Mouse (Mus musculus): ENCODE data around the gene Amigo2. TPM values are rescaled to one million over a fixed set of nuclear protein-coding genes. Genes with fewer than 3 reads are reported as not detected.
"Not testable (repeated sequence)": the region's sequence is repeated elsewhere in the genome, so short reads cannot be mapped to it uniquely, and the experiment has no call there.

Gene Amigo2
- polyA plus RNA-seq, 1 experiment from 2014 or later, result 8.7 TPM

DNA sequence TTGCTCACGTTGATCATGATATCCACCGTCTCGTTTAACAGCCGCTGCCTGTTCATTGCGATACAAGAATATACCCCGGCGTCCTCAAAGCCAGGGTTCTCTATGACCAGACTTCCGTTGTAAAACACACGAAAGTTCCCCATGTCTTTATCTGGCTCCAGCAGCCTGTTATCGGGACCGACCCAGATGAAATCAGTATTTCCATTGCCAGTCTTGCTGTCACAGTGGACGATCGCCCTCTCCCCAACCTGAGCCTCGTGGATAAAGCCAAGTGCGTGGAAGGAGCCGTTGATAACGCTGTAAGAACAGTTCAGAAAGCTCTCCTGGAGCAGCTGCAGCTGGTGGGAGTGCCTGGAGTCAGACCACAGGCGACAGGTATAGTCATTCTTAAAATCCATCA, 1.7 kb downstream of the Amigo2 start:
- Histone ChIP-seq H3K27me3 (peaks cover 18% of the 10 kb centered on the region), H3K9ac (no peak overlapping the region), H3K4me3 (no peak overlapping the region), H3K4me2 (peak overlapping the region; percentile 6; the same call in 1 of the 2 replicates), H3K36me3 (no peaks in the 10 kb centered on the region), H3K9me3 (no peaks in the 10 kb centered on the region; the same call in 1 of the 2 replicates), H3K27ac (no peak overlapping the region), H3K4me1 (replicated peaks) (peaks cover 32% of the 10 kb centered on the region)
- WGBS, result 85% methylated on average over 18 of the region's 18 CpGs
- no peak for ATAC-seq (ENCODE audit: low FRiP score)

DNA sequence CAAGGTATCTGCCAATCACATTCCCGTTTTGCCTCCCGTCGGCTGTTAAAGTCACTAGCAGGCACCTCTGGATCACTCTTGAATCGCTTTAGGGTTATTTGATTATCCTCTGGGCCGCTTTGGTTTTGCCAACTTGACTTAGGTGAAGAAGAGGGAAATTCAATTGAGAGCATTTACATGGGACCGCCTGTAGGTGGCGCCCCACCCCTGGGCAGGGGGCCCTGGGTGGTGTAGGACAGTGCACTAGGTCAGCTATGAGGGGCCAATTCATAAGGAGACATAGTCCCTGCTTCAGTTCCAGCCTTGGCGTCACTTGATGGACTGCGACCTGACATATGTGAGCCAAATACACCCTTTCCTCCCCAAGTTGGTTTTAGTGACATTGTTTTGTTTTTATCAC, 10.1 kb downstream of the Amigo2 start:
- Histone ChIP-seq H3K27me3 (no peaks in the 10 kb centered on the region), H3K36me3 (no peaks in the 10 kb centered on the region), H3K27ac (no peak overlapping the region), H3K4me2 (no peak overlapping the region), H3K9me3 (0 out of 2 replicates have a peak, but pooled peaks cover 5% of the 10 kb centered on the region), H3K4me3 (no peak overlapping the region), H3K4me1 (replicated peaks) (no peaks in the 10 kb centered on the region), H3K9ac (no peak overlapping the region)
- WGBS, result 52% methylated on average over 9 of the region's 9 CpGs
- no peak for ATAC-seq (ENCODE audit: low FRiP score)

DNA sequence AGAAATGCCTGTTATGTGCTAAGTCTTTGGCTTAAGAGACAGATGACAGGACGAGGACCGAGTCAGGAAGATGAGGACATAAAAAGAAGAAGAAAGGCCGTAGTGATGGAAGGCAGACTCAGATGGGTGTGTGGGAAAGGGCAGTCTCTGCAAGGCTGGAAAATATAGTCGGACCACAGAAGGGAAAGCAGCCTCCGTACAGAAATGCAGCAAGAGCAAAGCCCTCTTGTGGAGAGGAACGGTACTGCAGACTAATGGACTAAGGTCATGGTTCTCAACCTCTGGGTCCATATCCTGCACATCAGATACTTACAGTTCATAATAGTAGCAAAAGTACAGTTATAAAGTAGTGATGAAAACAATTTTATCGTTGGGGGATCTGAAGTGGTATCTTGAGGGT, 11.9 kb downstream of the Amigo2 start:
- 30% methylated on average over 7 of the region's 7 CpGs for WGBS
- H3K9ac ChIP-seq, result no peak overlapping the region
- H3K36me3 ChIP-seq, result no peaks in the 10 kb centered on the region
- no peak for ATAC-seq (ENCODE audit: low FRiP score)
- H3K27me3 ChIP-seq, result no peaks in the 10 kb centered on the region
- H3K27ac ChIP-seq, result no peak overlapping the region
- no peaks in the 10 kb centered on the region for H3K4me1 ChIP-seq (replicated peaks)
- 0 out of 2 replicates have a peak, but pooled peaks cover 12% of the 10 kb centered on the region for H3K9me3 ChIP-seq
- no peak overlapping the region for H3K4me3 ChIP-seq
- H3K4me2 ChIP-seq, result no peak overlapping the region

DNA sequence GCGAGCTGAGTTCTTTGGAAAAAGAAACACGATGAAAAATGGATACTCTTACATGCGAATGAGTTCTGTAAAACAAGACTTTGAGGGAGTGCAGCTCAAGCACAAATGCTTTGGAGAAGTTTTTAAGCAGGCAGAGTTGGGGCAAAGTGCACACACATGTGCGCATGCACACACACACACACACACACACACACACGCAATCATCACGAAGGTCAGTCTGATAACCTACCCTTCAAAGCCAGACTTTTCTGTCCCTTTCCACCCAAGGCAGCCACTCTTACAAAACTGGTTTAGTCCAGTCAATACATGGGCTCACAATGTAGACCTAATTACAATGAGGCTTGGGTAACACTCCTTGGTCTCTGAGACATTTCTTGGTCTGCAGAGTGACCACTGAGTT, 13.0 kb downstream of the Amigo2 start:
- 0 out of 2 replicates have a peak, but pooled peaks cover 12% of the 10 kb centered on the region for H3K9me3 ChIP-seq
- no peak overlapping the region for H3K4me2 ChIP-seq
- 96% methylated on average over 6 of the region's 6 CpGs for whole genome bisulfite sequencing
- no peaks in the 10 kb centered on the region for H3K27me3 ChIP-seq
- H3K36me3 ChIP-seq, result no peaks in the 10 kb centered on the region
- H3K4me1 ChIP-seq (replicated peaks), result no peaks in the 10 kb centered on the region
- no peak overlapping the region for H3K4me3 ChIP-seq
- ATAC-seq (ENCODE audit: low FRiP score), result no peak
- no peak overlapping the region for H3K27ac ChIP-seq
- H3K9ac ChIP-seq, result no peak overlapping the region

DNA sequence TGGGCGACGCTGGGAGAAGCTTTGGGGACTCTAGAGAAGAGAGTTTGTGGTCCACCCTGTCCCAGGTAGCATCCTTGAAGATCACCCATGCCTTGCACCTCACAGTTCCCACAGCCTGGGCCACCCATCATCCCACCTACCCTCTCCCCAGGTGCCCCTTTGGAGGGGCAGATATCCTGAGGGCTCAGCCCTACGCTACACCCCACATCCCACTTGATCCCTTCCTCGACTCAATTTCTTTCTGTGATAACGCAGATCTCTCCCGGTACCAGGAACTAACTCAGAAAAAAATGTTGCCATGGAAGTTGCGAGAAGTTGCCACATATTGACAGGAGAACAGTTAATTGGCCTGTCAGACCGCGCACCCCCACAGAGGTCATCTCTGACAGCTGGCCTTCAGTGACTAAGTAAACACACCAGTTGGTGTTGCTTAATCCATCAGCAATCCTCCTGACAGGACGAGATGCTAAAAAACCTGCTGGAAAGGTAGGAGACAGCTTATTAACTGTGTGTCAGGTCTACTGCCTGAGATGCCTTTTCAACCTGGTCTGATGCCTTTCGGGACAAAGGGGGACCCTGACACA, 17.5 kb downstream of the Amigo2 start:
- Histone ChIP-seq H3K27ac (no peak overlapping the region), H3K9me3 (0 out of 2 replicates have a peak, but pooled peaks cover 12% of the 10 kb centered on the region), H3K4me3 (no peak overlapping the region), H3K36me3 (no peaks in the 10 kb centered on the region), H3K4me2 (no peak overlapping the region), H3K9ac (no peak overlapping the region), H3K27me3 (no peaks in the 10 kb centered on the region), H3K4me1 (replicated peaks) (no peaks in the 10 kb centered on the region)
- no peak for ATAC-seq (ENCODE audit: low FRiP score)
- WGBS, result 83% methylated on average over 11 of the region's 11 CpGs

DNA sequence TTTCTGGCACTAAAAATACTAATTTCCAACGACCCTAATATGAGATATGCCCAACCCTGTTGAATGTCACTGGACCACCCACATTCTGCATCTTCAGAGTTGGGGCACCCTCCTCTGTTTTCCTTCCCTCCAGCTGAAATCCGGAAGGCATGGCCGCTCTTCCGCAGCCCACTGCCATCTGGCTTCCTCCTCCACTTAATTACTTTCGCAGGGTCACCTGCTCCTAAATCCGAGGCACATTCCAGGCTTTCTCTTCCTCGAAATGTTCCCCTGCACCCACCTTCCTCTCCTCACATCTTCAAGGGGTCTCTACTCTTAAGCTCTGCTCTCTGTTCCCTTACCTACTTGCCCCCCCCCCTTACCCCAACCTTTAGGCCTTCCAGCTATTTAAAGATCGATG, 23.1 kb downstream of the Amigo2 start:
- Histone ChIP-seq H3K27ac (no peak overlapping the region), H3K4me2 (no peak overlapping the region), H3K36me3 (no peaks in the 10 kb centered on the region), H3K9ac (no peak overlapping the region), H3K9me3 (peaks cover 8% of the 10 kb centered on the region; the same call in 1 of the 2 replicates), H3K4me3 (no peak overlapping the region), H3K4me1 (replicated peaks) (no peaks in the 10 kb centered on the region), H3K27me3 (no peaks in the 10 kb centered on the region)
- WGBS, result 76% methylated on average over 8 of the region's 8 CpGs
- ATAC-seq (ENCODE audit: low FRiP score), result no peak

DNA sequence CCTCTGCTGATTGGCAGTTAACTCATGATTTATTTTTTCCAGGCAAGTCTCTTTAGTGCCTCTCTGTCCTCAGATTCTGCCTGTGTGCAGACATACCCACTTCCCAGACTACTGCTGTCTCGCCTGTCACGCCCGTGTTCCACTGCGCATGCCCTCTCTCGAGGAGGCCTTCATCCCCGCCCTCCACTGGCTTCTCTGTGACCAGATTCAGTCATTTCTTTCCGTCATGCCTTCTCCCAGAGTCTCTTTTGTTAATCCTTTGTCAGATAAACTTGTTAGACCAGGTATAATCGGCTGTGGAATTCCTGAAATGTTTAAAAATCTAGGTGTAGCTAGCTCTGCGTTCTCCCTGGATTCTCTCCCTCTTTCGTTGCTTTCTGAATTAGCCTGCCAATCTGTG, 23.7 kb downstream of the Amigo2 start:
- no peak overlapping the region for H3K9ac ChIP-seq
- no peak overlapping the region for H3K27ac ChIP-seq
- H3K4me3 ChIP-seq, result no peak overlapping the region
- H3K27me3 ChIP-seq, result no peaks in the 10 kb centered on the region
- ATAC-seq (ENCODE audit: low FRiP score), result no peak
- H3K9me3 ChIP-seq, result peaks cover 8% of the 10 kb centered on the region; the same call in 1 of the 2 replicates
- no peaks in the 10 kb centered on the region for H3K36me3 ChIP-seq
- no peaks in the 10 kb centered on the region for H3K4me1 ChIP-seq (replicated peaks)
- 87% methylated on average over 10 of the region's 10 CpGs for WGBS
- H3K4me2 ChIP-seq, result no peak overlapping the region

DNA sequence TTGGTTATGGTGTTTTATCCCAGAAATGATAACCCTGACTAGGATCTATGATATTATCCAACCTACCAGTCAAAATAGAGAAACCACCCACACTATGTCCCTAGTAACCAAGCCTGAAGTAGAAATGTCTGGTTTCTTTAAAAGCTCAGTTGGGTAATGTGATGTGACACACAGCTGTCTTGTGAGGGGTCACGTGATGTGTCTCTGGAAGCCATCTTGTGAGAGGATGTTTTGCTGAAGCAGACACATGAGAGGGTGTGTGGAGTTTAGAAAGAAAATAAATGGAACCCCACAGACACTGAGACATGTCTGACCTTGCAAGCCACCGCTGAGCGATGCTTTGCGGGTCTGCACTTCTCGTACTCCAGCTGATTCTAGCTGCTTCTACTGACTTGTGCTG, 30.2 kb downstream of the Amigo2 start:
- Histone ChIP-seq H3K4me1 (replicated peaks) (no peaks in the 10 kb centered on the region), H3K4me2 (no peak overlapping the region), H3K9ac (no peak overlapping the region), H3K27me3 (no peaks in the 10 kb centered on the region), H3K27ac (no peak overlapping the region), H3K36me3 (no peaks in the 10 kb centered on the region), H3K9me3 (no peaks in the 10 kb centered on the region), H3K4me3 (no peak overlapping the region)
- 96% methylated on average over 5 of the region's 5 CpGs for WGBS
- no peak for ATAC-seq (ENCODE audit: low FRiP score)

DNA sequence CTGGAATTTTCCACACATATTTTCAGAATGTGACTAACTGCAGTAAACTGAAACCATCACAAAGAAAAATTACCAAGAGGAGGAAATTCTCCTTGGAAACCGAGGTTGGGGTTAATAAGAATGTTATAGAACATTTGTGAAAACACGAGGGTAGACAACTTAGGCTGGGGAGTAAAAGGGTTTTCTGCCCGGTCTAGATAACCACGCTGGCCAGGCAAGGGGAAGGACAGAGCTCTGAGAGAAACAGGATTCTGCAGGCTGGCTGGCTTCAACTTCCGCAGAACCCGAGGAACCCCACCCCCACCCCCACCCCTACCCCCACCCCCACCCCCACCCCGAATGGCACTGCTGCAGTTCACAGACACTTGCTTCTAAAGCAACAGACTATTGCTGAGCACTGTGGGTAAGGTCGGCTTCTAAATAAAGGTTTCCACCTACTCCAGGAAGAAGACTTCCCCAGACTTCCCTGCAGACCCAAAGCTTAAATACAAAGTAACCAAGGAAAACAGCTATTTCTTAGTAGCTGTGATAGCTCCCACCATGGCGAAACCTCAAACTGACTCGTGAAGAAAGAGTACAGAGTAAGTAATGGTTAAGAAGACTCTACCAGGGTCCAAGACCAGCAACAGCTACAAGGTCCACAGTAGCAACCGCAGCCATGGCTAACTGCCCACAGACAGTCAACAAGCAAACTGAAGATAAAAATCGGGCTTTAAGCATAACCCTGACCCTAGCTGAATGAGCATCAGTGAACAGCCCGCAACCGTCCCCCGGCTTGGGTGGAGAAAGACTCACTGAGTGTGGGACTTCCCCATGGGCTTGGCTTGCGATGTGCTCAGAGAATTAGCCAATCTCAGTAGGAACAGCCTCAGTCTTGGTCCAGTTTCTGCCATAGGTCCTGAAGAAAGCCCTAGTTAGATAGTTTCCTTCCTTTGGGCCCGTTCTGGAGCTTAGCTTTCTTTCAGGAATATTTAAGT, 34.3 kb downstream of the Amigo2 start:
- Histone ChIP-seq H3K9me3 (no peaks in the 10 kb centered on the region), H3K27me3 (no peaks in the 10 kb centered on the region), H3K4me3 (no peak overlapping the region), H3K9ac (no peak overlapping the region), H3K4me1 (replicated peaks) (no peaks in the 10 kb centered on the region), H3K36me3 (no peaks in the 10 kb centered on the region), H3K27ac (no peak overlapping the region), H3K4me2 (no peak overlapping the region)
- 84% methylated on average over 17 of the region's 17 CpGs for WGBS
- no peak for ATAC-seq (ENCODE audit: low FRiP score)

DNA sequence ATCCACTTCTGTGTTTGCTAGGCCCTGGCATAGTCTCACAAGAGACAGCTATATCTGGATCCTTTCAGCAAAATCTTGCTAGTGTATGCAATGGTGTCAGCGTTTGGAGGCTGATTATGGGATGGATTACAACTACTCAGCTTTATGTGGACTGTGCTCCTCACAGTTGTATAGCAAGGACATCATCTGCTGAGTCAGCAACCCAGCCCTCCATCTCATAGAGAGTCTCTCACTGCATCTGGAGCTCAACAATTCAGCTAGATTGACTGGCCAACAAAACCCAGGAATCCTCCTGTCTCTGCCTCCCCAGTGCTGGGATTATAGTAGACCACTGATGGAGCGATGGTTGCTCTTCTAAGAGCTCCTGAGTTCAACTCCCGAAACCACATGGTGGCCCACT, 37.3 kb downstream of the Amigo2 start:
- 84% methylated on average over 3 of the region's 3 CpGs for WGBS
- not testable (repeated sequence) for H3K27me3 ChIP-seq; H3K9ac ChIP-seq; H3K4me1 ChIP-seq (replicated peaks); H3K4me2 ChIP-seq; H3K4me3 ChIP-seq; H3K27ac ChIP-seq; H3K9me3 ChIP-seq; H3K36me3 ChIP-seq; ATAC-seq (ENCODE audit: low FRiP score)

DNA sequence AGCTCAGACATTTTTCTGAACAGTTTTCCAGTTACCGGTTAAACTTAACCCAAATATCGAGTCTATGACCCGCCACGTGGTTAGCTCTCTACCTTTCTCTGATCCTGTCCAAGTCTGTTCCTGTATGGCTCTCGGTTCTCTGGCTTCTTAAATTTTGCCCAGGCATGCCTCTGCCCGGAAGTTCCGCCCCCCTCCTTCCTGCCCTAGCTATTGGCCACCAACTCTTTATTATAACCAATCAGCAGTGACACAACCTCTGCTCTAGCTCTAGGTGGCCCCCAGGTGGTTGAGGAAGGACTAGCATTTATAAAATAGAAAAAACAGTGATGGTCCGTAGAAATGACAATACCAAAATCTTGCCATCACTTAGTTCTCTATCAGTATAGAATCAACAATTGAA, 40.6 kb downstream of the Amigo2 start:
- H3K27me3 ChIP-seq, result no peaks in the 10 kb centered on the region
- WGBS, result 97% methylated on average over 8 of the region's 8 CpGs
- H3K4me1 ChIP-seq (replicated peaks), result no peaks in the 10 kb centered on the region
- H3K36me3 ChIP-seq, result no peaks in the 10 kb centered on the region
- no peak overlapping the region for H3K4me2 ChIP-seq
- no peak overlapping the region for H3K4me3 ChIP-seq
- no peak overlapping the region for H3K9ac ChIP-seq
- H3K9me3 ChIP-seq, result no peaks in the 10 kb centered on the region
- H3K27ac ChIP-seq, result no peak overlapping the region
- ATAC-seq (ENCODE audit: low FRiP score), result no peak

DNA sequence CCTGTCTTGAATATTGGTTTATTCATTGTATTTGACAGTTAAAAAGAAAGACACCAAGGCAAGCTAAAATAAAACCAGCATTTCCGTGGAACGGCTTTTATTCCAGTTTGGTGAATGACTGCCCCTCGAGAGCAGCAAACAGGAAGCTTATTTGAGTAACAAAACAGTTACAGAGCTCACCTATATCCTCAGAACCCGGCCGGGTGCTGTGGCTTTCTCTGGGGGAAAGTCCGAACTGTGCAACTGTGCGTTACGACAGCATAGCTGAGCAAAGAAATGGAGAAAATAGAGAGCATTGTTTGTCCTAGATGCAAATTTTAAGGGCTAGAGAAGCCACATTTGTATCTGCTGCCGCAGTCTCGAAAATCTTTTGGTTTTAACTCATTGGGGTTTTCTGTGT, 41.3 kb downstream of the Amigo2 start:
- no peaks in the 10 kb centered on the region for H3K27me3 ChIP-seq
- H3K36me3 ChIP-seq, result no peaks in the 10 kb centered on the region
- H3K9ac ChIP-seq, result no peak overlapping the region
- no peak overlapping the region for H3K4me2 ChIP-seq
- no peak for ATAC-seq (ENCODE audit: low FRiP score)
- H3K27ac ChIP-seq, result no peak overlapping the region
- H3K4me1 ChIP-seq (replicated peaks), result no peaks in the 10 kb centered on the region
- no peaks in the 10 kb centered on the region for H3K9me3 ChIP-seq
- no peak overlapping the region for H3K4me3 ChIP-seq
- 84% methylated on average over 10 of the region's 10 CpGs for WGBS

DNA sequence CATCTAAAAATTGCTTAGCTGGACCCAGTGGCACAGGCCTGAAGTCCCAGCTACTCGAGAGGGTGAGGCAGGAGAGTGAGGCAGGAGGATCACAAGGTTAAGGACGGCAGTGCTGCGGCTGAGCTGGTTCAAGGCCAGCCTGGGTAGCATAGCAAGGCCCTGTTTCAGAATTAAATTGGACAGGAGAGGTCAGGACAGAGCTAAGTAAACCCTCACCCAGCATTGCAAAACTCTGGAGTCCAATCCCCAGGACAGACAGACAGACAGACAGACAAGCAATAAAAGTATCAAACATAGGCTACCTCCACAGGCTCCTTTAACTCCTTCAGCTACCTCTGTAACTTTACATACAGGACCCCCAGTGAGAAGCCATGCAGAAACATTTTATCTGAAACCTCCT, 42.2 kb downstream of the Amigo2 start:
- Histone ChIP-seq H3K4me1 (replicated peaks) (no peaks in the 10 kb centered on the region), H3K27me3 (no peaks in the 10 kb centered on the region), H3K36me3 (no peaks in the 10 kb centered on the region), H3K4me3 (no peak overlapping the region), H3K4me2 (no peak overlapping the region), H3K9ac (no peak overlapping the region), H3K9me3 (no peaks in the 10 kb centered on the region), H3K27ac (no peak overlapping the region)
- WGBS, result 87% methylated on average over 3 of the region's 3 CpGs
- ATAC-seq (ENCODE audit: low FRiP score), result no peak

Data from hindbrain, embryonic 13.5 days (tissue).